Mouse (Mus musculus): ENCODE results near the gene Hist1h2bq. TPM values are rescaled to one million over a fixed set of nuclear protein-coding genes. Genes with fewer than 3 reads are reported as not detected.
"Not testable (repeated sequence)": the region's sequence is repeated elsewhere in the genome, so short reads cannot be mapped to it uniquely, and the experiment has no call there.

Gene Hist1h2bq
- polyA plus RNA-seq (2014; fragmentation: Nextera tagmentation; extraction: Ambion mirVana), result 23.5 and 23.8 TPM in 2 replicates

DNA sequence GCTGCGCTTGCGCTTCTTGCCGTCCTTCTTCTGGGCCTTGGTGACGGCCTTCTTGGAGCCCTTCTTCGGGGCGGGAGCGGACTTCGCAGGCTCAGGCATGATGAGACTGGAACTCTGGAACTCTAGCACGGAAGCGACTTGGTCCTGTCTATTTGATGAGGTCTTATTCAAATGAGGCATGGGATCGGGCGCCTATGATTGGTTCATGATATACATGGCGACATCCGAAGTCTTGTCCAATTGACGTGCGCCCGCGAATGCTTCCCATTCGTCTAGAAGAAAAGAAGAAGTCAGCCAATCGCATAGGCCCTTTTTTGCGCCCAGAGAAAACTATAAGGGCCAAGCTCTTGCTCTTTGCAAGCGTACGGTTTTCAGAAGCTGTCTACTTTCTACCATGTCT, at the start of gene Hist1h2bq, which contains the start of gene Hist1h2ao:
Gene Hist1h2bq, minus strand, starts transcription at position 125 of the 400 bp plus-strand sequence.
Gene Hist1h2ao, plus strand, starts transcription at position 393 of the 400 bp plus-strand sequence.
- H3K4me1 ChIP-seq (ENCODE audit: control insufficient read depth, insufficient read depth, low read length); H3K9me3 ChIP-seq (replicated peaks; ENCODE audit: control insufficient read depth, low read length); H3K36me3 ChIP-seq (replicated peaks; ENCODE audit: control insufficient read depth, insufficient read depth, low read depth, low read length); H3K4me2 ChIP-seq (ENCODE audit: low read depth, low read length); DNase-seq (ENCODE audit: low spot score); H3K27me3 ChIP-seq (ENCODE audit: control insufficient read depth, insufficient read depth, low read length); H3K9ac ChIP-seq (replicated peaks; ENCODE audit: low read length); H3K27ac ChIP-seq (replicated peaks; ENCODE audit: low read depth, low read length); H3K4me3 ChIP-seq (ENCODE audit: low read depth, low read length): not testable (repeated sequence)
- ATAC-seq (replicated peaks; ENCODE audit: insufficient number of reproducible peaks, low FRiP score, low TSS enrichment, low read depth), result peak; percentile 97
- no CpG with 5 or more reads among the region's 23 CpGs for WGBS

GRCm38 (mm10) chr13:21855698-21856162, 45.7 kb upstream of the Hist1h2bq start:
- DNase-seq (ENCODE audit: low spot score) (peak; percentile 85), ATAC-seq (replicated peaks; ENCODE audit: insufficient number of reproducible peaks, low FRiP score, low TSS enrichment, low read depth) (no peak)
- Histone ChIP-seq H3K27me3 (ENCODE audit: control insufficient read depth, insufficient read depth, low read length) (no peaks in the 10 kb centered on the region), H3K4me2 (ENCODE audit: low read depth, low read length) (peak overlapping the region; percentile 19), H3K27ac (replicated peaks; ENCODE audit: low read depth, low read length) (no peak overlapping the region), H3K36me3 (replicated peaks; ENCODE audit: control insufficient read depth, insufficient read depth, low read depth, low read length) (no peaks in the 10 kb centered on the region), H3K4me1 (ENCODE audit: control insufficient read depth, insufficient read depth, low read length) (no peaks in the 10 kb centered on the region), H3K9ac (replicated peaks; ENCODE audit: low read length) (peak overlapping the region; percentile 33; the same call in 1 of the 2 replicates), H3K4me3 (ENCODE audit: low read depth, low read length) (peak overlapping the region; percentile 36), H3K9me3 (replicated peaks; ENCODE audit: control insufficient read depth, low read length) (no peaks in the 10 kb centered on the region)
- WGBS, result 0% methylated on average over 15 of the region's 15 CpGs

- Histone ChIP-seq H3K4me3 (ENCODE audit: low read depth, low read length) (peak overlapping the region; percentile 36), H3K4me2 (ENCODE audit: low read depth, low read length) (no peak overlapping the region; the same call in 1 of the 2 replicates), H3K27me3 (ENCODE audit: control insufficient read depth, insufficient read depth, low read length) (no peaks in the 10 kb centered on the region), H3K4me1 (ENCODE audit: control insufficient read depth, insufficient read depth, low read length) (no peaks in the 10 kb centered on the region), H3K27ac (replicated peaks; ENCODE audit: low read depth, low read length) (no peak overlapping the region), H3K9ac (replicated peaks; ENCODE audit: low read length) (no peak overlapping the region), H3K36me3 (replicated peaks; ENCODE audit: control insufficient read depth, insufficient read depth, low read depth, low read length) (no peaks in the 10 kb centered on the region), H3K9me3 (replicated peaks; ENCODE audit: control insufficient read depth, low read length) (no peaks in the 10 kb centered on the region)
- under 1% methylated on average over 11 of the region's 11 CpGs for WGBS
- ATAC-seq (replicated peaks; ENCODE audit: insufficient number of reproducible peaks, low FRiP score, low TSS enrichment, low read depth), result 0 out of 2 replicates have a peak, but pooled peaks have one; percentile 44
- DNase-seq (ENCODE audit: low spot score), result peak; percentile 82
Measured at GRCm38 (mm10) chr13:21855146-21855545, 45.1 kb upstream of the Hist1h2bq start.

DNA sequence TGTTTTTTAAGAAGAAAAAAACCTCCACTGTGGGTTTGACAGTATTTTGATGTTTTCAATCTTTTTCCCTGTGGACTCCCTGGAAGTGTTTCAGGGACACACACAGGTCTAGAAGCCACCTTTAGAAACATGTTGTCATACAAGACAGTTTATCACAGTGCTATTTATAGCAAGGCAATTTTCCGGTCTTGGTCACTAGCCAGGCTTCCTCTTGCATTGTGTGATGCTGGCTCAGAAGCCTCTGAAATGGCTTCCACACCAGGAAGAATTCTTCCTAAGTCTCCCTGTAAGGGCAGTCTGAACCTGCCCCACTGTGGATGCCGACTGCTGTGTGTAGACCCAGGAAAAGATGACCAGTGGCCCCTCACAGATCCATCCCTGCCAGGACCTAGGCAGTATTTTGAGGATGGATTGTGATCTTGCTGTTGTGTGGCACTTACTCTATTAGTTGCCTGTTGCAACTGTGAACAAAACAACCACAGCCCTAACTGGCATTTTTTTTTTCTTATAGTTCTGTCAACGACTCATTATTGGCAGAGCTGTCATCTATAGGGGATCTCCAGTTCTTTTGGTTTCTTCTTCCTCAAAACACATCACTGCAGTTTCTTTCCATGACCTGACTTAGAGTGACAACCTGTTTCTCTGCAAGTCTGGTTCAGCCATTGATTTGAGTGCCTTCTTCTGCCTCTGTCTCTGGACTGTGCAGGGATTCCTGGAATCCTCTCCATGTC, 42.4 kb upstream of the Hist1h2bq start:
- WGBS, result 79% methylated on average over 3 of the region's 3 CpGs
- DNase-seq (ENCODE audit: low spot score), result no peak
- no peaks in the 10 kb centered on the region for H3K27me3 ChIP-seq (ENCODE audit: control insufficient read depth, insufficient read depth, low read length)
- H3K9ac ChIP-seq (replicated peaks; ENCODE audit: low read length), result no peak overlapping the region
- no peak for ATAC-seq (replicated peaks; ENCODE audit: insufficient number of reproducible peaks, low FRiP score, low TSS enrichment, low read depth)
- no peaks in the 10 kb centered on the region for H3K36me3 ChIP-seq (replicated peaks; ENCODE audit: control insufficient read depth, insufficient read depth, low read depth, low read length)
- no peak overlapping the region for H3K27ac ChIP-seq (replicated peaks; ENCODE audit: low read depth, low read length)
- no peaks in the 10 kb centered on the region for H3K9me3 ChIP-seq (replicated peaks; ENCODE audit: control insufficient read depth, low read length)
- no peak overlapping the region for H3K4me2 ChIP-seq (ENCODE audit: low read depth, low read length)
- H3K4me1 ChIP-seq (ENCODE audit: control insufficient read depth, insufficient read depth, low read length), result no peaks in the 10 kb centered on the region
- H3K4me3 ChIP-seq (ENCODE audit: low read depth, low read length), result no peak overlapping the region

DNA sequence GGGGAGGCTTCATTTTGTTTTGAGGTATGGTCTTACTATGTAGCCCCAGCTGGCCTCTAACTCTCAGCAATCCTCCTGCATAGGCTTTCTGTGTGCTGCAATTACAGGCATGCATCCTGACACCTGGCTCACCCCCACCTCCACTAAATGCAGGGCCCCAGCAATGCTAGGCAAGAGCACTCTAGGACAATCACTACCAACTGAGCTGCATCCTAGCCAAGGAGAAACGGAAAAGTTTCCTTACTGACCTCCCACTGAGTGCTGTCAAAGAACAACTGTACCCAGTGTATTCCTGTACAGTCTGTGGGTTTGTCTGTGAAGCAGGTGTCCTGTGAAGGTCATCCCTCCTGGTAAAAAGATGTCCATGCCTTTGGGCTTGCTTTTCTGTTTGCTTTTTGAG, 40.7 kb upstream of the Hist1h2bq start:
- H3K9me3 ChIP-seq (replicated peaks; ENCODE audit: control insufficient read depth, low read length); H3K27me3 ChIP-seq (ENCODE audit: control insufficient read depth, insufficient read depth, low read length); ATAC-seq (replicated peaks; ENCODE audit: insufficient number of reproducible peaks, low FRiP score, low TSS enrichment, low read depth); H3K36me3 ChIP-seq (replicated peaks; ENCODE audit: control insufficient read depth, insufficient read depth, low read depth, low read length); H3K9ac ChIP-seq (replicated peaks; ENCODE audit: low read length); H3K4me3 ChIP-seq (ENCODE audit: low read depth, low read length); H3K4me1 ChIP-seq (ENCODE audit: control insufficient read depth, insufficient read depth, low read length); DNase-seq (ENCODE audit: low spot score); H3K4me2 ChIP-seq (ENCODE audit: low read depth, low read length); H3K27ac ChIP-seq (replicated peaks; ENCODE audit: low read depth, low read length): not testable (repeated sequence)
- 35% methylated on average over 1 of the region's 1 CpGs for WGBS

GRCm38 (mm10) chr13:21847883-21848282, 37.9 kb upstream of the Hist1h2bq start:
- no peak overlapping the region for H3K9ac ChIP-seq (replicated peaks; ENCODE audit: low read length)
- H3K27me3 ChIP-seq (ENCODE audit: control insufficient read depth, insufficient read depth, low read length), result no peaks in the 10 kb centered on the region
- H3K4me3 ChIP-seq (ENCODE audit: low read depth, low read length), result no peak overlapping the region
- no peaks in the 10 kb centered on the region for H3K9me3 ChIP-seq (replicated peaks; ENCODE audit: control insufficient read depth, low read length)
- H3K4me1 ChIP-seq (ENCODE audit: control insufficient read depth, insufficient read depth, low read length), result no peaks in the 10 kb centered on the region
- no peak overlapping the region for H3K4me2 ChIP-seq (ENCODE audit: low read depth, low read length)
- WGBS, result 10% methylated on average over 8 of the region's 8 CpGs
- H3K36me3 ChIP-seq (replicated peaks; ENCODE audit: control insufficient read depth, insufficient read depth, low read depth, low read length), result no peaks in the 10 kb centered on the region
- DNase-seq (ENCODE audit: low spot score), result peak; percentile 50
- no peak for ATAC-seq (replicated peaks; ENCODE audit: insufficient number of reproducible peaks, low FRiP score, low TSS enrichment, low read depth)
- H3K27ac ChIP-seq (replicated peaks; ENCODE audit: low read depth, low read length), result no peak overlapping the region

DNA sequence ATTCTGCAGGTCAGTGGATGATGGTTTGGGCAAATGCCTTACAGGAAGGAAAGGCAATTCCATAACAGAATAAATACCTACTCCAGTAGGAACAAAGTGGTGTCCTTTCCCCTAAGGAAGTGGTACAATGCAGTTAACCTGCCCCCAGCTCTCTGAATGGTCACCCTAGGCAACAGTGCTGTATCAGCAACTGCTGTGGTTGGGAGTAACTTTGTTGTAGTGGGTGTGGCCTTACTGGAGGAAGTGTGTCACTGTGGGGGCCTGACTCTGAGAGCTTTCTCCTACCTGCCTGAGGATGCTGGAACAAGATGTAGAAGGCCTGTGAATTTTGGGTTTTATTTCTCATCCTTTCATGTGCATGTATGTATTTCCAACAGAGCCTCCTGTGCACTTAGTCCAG, 36.4 kb upstream of the Hist1h2bq start:
- H3K9ac ChIP-seq (replicated peaks; ENCODE audit: low read length); H3K4me1 ChIP-seq (ENCODE audit: control insufficient read depth, insufficient read depth, low read length): not testable (repeated sequence)

DNA sequence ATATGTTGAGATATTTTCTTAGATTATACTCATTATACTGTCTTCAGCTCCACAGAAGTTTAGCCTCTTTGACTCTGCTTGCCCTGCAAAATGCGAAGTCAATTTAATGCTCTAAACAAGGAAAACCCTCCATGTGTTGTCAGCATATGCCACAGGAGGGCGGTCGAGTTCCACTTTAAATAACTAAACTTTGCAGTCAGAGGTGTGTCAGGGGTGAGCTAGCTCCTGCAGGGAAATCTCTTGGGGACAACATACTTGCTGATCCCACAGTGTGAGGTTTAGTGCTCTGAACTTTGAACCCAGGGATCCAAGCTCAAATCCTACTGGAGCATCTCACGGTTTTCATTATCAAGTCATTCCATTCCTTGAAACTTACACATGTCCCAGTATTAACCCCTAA, 30.5 kb upstream of the Hist1h2bq start:
- not testable (repeated sequence) for H3K27ac ChIP-seq (replicated peaks; ENCODE audit: low read depth, low read length); H3K4me3 ChIP-seq (ENCODE audit: low read depth, low read length); H3K4me2 ChIP-seq (ENCODE audit: low read depth, low read length); H3K9ac ChIP-seq (replicated peaks; ENCODE audit: low read length); H3K27me3 ChIP-seq (ENCODE audit: control insufficient read depth, insufficient read depth, low read length); H3K4me1 ChIP-seq (ENCODE audit: control insufficient read depth, insufficient read depth, low read length); DNase-seq (ENCODE audit: low spot score); H3K9me3 ChIP-seq (replicated peaks; ENCODE audit: control insufficient read depth, low read length); H3K36me3 ChIP-seq (replicated peaks; ENCODE audit: control insufficient read depth, insufficient read depth, low read depth, low read length)
- peak; percentile 77 for ATAC-seq (replicated peaks; ENCODE audit: insufficient number of reproducible peaks, low FRiP score, low TSS enrichment, low read depth)
- no CpG with 5 or more reads among the region's 4 CpGs for WGBS

More for the DNA sequence above, 36.4 kb upstream of the Hist1h2bq start:
- not testable (repeated sequence) for H3K27me3 ChIP-seq (ENCODE audit: control insufficient read depth, insufficient read depth, low read length); H3K9me3 ChIP-seq (replicated peaks; ENCODE audit: control insufficient read depth, low read length); ATAC-seq (replicated peaks; ENCODE audit: insufficient number of reproducible peaks, low FRiP score, low TSS enrichment, low read depth); DNase-seq (ENCODE audit: low spot score); H3K4me3 ChIP-seq (ENCODE audit: low read depth, low read length); H3K36me3 ChIP-seq (replicated peaks; ENCODE audit: control insufficient read depth, insufficient read depth, low read depth, low read length); H3K4me2 ChIP-seq (ENCODE audit: low read depth, low read length); H3K27ac ChIP-seq (replicated peaks; ENCODE audit: low read depth, low read length)
